Mouse (Mus musculus): ENCODE results near the gene Habp2. TPM values are rescaled to one million over a fixed set of nuclear protein-coding genes. Genes with fewer than 3 reads are reported as not detected.
"Not testable (repeated sequence)": the region's sequence is repeated elsewhere in the genome, so short reads cannot be mapped to it uniquely, and the experiment has no call there.

The Habp2 gene
- total RNA-seq, 2 experiments from 2014 or later: 0.11 TPM; not detected in 1

DNA sequence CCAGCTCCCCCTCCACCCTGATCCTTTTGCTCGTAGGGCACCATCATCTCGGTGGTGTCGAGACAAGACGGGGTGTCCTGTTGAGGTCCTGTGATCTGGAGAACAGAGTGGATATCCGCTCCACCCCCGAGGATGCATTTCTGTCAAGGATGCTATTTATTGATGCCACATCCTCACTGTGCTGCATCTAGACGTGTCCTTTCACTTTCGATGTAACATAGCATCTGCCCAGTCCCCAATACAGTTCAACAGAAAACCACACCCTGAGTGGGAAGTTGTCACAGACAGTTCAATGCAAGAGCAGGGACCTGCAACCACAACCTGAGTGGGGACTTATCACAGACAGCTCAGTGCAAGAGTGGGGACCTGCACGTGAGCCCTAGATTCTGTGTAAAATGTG, 9.7 kb downstream of the Habp2 start:
- DNase-seq: no peak

GRCm38 (mm10) chr19:56297264-56297663, 10.3 kb downstream of the Habp2 start:
- no peak for DNase-seq

- peak; percentile 77 for DNase-seq
These were observed 13.9 kb downstream of the Habp2 start for GRCm38 (mm10) chr19:56300835-56301234.

DNA sequence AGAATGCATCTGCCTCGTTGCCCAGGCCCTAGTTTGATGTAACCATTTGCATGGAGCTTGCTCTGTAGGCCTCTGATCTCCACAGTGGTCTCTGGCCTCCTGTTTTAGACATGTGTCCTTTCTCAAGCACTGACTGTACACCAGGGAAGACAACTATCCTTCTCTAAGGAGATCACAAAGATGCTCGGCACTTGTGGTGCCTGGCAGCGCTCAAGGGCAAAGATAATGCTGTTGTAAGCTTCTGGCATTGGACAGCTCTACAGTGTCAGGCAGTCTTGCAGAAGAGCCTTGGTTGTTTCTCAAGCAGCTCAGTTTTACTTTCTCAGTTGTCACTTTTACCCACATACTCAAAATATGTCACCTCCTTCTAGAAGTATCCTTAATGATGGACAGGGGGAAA, 29.6 kb downstream of the Habp2 start:
- no peak for DNase-seq

DNA sequence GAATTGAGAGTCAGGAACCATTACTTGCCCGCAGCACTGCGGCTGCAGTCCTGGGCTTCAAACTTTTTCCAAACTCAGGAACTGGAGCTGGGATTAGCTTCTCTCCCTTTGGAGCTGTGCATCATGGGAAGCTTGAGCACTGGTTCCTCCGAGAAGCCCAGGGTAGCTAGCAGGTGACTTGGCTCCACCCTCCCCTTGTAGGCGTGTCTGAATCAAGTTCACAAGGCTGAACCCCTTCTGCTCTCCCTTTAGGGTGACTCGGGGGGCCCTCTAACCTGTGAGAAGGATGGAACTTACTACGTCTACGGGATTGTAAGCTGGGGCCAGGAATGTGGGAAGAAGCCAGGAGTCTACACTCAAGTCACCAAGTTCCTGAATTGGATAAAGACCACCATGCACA, 32.3 kb downstream of the Habp2 start:
- DNase-seq: no peak

DNA sequence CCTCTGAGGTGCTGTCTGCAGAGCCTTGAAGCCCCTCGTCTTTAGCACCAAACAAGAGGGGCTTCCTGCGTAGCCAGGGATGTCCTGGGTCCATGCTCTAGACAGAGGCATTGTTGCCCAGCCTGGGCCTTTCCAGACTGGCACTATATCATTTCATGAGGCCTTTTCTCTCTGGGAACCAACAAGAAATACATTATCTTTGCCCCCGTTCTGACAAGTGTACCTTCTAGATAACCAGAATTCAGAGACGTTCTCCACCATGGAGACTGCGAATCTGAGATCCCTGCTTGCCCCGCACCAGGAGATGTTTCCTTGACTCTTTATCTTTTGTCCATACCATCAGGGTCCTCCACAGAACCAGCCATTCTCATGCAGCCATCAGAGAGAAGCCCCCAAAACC, 32.7 kb downstream of the Habp2 start:
- no peak for DNase-seq

DNA sequence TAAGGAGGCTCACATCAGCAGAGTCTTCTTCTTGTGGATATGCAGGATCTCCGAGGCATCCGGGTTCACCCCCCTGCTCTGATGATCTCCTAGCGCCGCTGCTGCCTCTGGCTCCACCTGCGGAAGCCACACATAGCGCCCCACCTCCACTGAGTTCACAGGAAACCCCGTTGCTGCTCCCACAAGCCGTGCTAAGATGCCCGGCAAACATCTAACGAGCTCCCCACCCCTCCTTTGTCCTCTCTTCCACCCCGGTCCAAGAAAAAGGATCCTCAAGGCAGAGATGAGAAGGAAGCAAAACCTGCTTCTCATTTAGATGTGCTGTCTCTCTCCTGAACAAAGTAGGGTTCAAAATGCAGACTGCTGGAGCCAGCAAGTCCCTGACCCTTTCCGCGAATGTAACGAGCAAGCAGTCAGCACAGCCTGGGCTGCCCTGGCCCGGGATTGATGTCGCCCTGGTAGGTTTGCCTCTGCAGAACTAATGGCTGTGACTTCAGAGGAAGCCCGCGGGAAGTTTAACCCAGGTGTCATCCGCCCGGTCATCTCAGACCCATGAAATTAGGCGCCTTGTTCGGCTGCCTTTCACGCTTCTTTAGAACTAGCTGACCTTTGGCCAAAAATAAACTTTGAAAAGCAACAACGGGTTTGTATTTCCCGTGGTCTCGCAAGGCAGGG, 33.4 kb downstream of the Habp2 start:
- no peak for DNase-seq

DNA sequence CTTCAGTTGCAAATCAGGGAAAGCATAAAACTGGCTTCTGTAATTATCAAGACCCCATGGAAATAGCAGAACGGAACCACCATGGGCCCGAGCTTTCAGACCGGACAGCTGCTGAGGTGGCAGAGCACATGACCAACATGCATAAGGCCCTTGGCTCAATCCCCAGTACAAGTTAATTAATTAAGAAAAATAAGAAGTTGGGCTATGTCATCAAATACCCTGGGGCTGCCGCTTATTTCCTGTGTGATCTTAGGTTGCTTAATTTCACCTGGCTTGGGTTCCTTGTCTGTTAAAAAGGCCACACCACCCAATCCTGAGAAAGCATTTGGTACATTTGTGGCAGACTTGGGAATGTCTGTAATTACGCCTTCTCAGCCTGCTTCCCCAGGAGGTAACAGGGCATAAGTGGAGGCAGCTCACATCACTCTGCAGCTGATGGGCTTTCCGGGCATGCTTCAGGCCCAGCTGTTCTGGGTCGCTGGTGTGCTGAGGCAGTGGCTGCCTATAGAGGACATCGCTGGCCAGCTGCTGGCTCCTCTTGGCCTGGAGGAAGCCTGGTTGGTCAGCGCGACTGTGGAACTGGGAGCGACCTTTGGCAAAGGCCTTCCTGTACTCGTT, 34.5 kb downstream of the Habp2 start:
- no peak for DNase-seq

DNA sequence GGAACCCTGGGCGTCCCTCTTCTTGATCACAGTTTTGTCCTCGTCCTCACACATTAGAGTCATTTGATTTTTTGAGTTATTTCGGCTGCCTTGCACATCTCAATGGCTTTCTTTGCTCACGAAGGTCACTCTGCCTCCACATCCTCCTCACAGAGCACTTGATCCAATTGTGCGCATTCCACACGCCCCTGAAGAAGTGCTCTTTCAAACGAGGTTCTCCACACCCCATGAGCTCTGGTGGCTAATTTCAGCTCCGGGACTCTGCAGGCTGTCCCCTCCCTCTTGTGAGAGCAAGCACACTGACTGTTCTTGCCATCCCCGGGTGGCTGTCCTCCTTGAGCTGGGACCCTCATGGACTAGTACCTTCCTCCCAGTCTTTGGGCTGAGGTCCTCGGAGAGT, 38.7 kb downstream of the Habp2 start:
- no peak for DNase-seq

DNA sequence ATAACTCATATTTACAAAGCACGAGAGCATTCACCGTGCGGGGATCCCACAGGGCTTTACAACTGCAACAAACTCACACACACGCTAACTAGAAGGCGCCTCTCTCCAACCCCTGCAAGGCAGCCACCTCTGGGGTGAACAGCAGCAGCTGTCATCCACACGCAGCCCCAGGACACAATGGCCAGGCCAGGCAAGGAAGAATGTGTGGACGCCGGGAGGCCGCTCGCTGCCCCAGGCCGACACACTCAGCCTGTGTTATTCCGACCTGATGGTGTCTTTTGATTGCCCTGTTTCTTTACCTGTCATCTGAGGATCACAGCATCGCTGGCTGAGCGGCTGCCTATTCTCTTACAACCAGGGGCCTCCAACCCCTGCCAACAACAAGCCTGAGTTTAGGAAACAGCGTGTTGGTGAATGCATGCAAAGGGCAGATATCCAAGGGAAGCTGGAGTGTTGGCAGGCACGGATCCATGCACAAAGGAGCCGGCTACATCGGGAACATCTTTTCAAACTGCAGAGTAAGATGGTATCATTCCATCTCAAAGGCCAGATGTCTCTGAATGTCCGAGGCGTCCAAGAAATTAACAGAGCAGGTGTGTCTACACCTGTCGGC, 39.4 kb downstream of the Habp2 start:
- no peak for DNase-seq

- no peak for DNase-seq
These were observed 49.4 kb downstream of the Habp2 start for GRCm38 (mm10) chr19:56336321-56336720.

GRCm38 (mm10) chr19:56336826-56337225, 49.9 kb downstream of the Habp2 start:
- DNase-seq: no peak

- DNase-seq: peak; percentile 70
These were observed 55.1 kb downstream of the Habp2 start for GRCm38 (mm10) chr19:56342006-56342405.

DNA sequence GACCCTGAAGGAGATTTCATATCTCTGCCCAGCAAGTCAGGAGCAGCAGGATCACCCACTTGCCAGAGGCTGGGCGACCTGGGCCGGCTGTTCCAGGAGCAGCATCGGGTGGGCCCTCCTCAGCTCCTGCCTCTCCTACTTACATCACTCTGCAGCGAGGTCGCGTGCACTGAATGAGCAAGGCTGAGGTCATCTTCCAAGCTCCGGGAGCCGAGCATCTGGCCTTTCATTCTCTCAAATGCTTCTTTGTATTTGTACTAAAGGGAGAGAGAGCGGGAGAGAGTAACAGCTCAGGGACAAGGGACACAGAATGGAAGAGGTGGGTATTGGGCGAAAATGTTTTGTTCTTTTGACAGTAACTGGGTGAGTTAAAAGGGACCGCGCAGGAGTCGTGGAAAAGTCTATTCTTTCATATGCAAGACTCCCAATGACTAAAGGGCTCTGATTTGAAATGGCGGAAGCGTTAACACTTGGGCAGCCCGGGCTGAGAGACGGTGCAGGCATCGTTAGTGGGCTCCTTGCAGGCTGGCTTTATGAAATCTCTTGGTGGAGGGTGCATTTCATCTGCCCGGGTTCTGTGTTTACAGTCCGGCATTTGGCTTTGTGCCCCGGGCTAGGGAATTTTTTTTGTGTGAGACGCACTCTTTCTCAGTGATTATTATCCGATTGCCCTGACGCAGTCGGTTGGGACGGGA, 57.1 kb downstream of the Habp2 start:
- DNase-seq: no peak

- no peak for DNase-seq
These were observed 59.1 kb downstream of the Habp2 start for GRCm38 (mm10) chr19:56346016-56346415.

GRCm38 (mm10) chr19:56346750-56347149, 59.8 kb downstream of the Habp2 start:
- DNase-seq: no peak

- no peak for DNase-seq
These were observed 62.4 kb downstream of the Habp2 start for GRCm38 (mm10) chr19:56349295-56349694.

DNA sequence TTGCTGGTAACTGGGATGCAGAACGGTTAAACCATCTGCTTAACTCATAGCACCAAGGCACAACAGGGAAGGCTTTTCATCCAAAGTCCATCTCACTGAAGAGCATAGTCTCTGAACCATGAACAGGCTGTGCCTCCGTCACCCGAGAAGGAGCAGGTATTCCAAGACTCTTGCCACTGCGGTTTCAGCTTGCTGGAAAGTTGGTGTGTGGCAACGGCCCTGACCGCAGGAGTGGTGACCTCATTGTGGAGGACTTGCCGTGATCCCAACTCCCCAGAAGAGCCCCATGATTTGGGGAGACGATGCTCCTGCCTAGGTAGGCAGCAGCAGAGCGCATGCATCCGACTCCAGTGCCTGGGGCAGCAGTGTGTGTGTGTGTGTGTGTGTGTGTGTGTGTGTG, 66.8 kb downstream of the Habp2 start:
- no peak for DNase-seq

GRCm38 (mm10) chr19:56355201-56355600, 68.3 kb downstream of the Habp2 start:
- no peak for DNase-seq

GRCm38 (mm10) chr19:56356480-56357373, 69.8 kb downstream of the Habp2 start:
- peak; percentile 85 for DNase-seq

GRCm38 (mm10) chr19:56357374-56357708, 70.4 kb downstream of the Habp2 start:
- not testable (repeated sequence) for DNase-seq

- no peak for DNase-seq
These were observed 72.0 kb downstream of the Habp2 start for GRCm38 (mm10) chr19:56358890-56359289.
